Mouse (Mus musculus) embryonic facial prominence, embryonic 10.5 days (tissue): ENCODE measurements around the gene Git2. TPM values are rescaled to one million over a fixed set of nuclear protein-coding genes. Genes with fewer than 3 reads are reported as not detected.

Experiments used
- DNase-seq: peaks from one replicate; pipeline ENCODE4 v3.0.0-alpha.2; 2017; ENCODE audit warnings: low spot score
- H3K27ac ChIP-seq: fragments of 300-500 bp; sonication (generic); replicated peaks from 2 replicates; pipeline ENCODE4 v1.5.1; 2016; ENCODE audit warnings: mild to moderate bottlenecking
- H3K27me3 ChIP-seq: fragments of 300-500 bp; sonication (generic); replicated peaks from 2 replicates; pipeline ENCODE4 v1.6.1; 2016; ENCODE audit warnings: low read depth, mild to moderate bottlenecking; ENCODE audit not compliant: poor library complexity, severe bottlenecking
- H3K36me3 ChIP-seq: fragments of 300-500 bp; sonication (generic); replicated peaks from 2 replicates; pipeline ENCODE4 v1.6.1; 2016; ENCODE audit warnings: mild to moderate bottlenecking, moderate library complexity
- H3K4me1 ChIP-seq: fragments of 300-500 bp; sonication (generic); 2 replicates; pipeline ENCODE4 v1.6.1; 2016
- H3K4me3 ChIP-seq: fragments of 300-500 bp; sonication (generic); 2 replicates; pipeline ENCODE4 v1.5.1; 2016; ENCODE audit warnings: mild to moderate bottlenecking, moderate library complexity
- H3K9me3 ChIP-seq: fragments of 300-500 bp; sonication (generic); 2 replicates; pipeline ENCODE4 v1.6.1; 2016; ENCODE audit warnings: mild to moderate bottlenecking
- WGBS: fragments of 180-500 bp; shearing (Covaris S2); methylation state at CpG from one replicate; pipeline ENCODE4 v1.1.7; 2016; 5-methylcytosine and 5-hydroxymethylcytosine counted together
- polyA plus RNA-seq: library from polyadenylated mRNA; unstranded; fragments of >200 nt; fragmentation: Nextera tagmentation; extraction: Ambion mirVana; gene quantifications from 2 replicates; pipeline ENCODE4 v1.2.1, GENCODE M21; 2016

Git2 gene
- polyA plus RNA-seq, 1 experiment from 2014 or later, result 38.1 TPM

DNA sequence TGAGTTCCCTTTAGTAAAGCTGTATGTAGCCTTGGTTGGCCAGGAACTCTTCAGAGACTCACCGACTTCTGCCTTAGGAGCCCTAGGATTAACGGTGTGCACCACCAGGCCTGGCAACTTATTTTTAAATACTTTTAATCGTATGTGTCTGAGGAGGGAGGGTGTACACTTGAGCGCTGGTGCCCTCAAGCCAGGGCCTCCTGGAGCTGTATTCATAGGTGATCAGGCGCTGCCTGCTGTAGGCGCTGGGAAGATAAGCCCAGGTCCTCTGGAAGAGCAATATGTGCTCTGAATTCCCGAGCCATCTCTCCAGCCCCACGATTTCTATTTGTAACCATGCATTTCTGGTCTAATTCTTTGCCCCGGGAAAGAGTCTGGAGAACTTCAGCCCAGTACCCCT is 31.7 kb upstream of the Git2 start:
- Histone ChIP-seq H3K36me3 (peaks cover 96% of the 10 kb centered on the region), H3K9me3 (no peaks in the 10 kb centered on the region), H3K4me1 (peaks cover 43% of the 10 kb centered on the region), H3K27me3 (no peaks in the 10 kb centered on the region), H3K4me3 (no peak overlapping the region), H3K27ac (no peak overlapping the region)
- DNase-seq, result no peak
- 46% methylated on average over 9 of the region's 9 CpGs for WGBS

DNA sequence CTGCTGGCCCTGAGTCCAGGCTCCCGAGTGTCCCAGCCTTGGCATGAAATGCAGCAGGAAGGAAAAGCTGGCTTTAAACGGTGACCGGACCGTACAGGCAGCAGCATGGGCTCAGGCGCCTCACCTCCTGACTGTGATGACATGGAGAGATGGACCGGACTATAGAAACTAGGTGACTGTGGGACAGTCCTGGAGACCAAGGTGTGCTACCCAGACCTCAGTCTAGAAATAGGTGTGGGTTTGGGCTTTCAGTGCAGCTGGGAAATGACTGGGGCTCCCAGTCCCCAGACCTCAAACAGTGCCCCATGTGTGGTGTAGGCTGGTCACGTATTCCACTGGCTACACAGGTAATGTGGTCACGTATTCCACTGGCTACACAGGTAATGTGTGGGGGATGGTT is 31.3 kb upstream of the Git2 start:
- H3K27me3 ChIP-seq, result no peaks in the 10 kb centered on the region
- H3K9me3 ChIP-seq, result no peaks in the 10 kb centered on the region
- no peak overlapping the region for H3K4me3 ChIP-seq
- H3K4me1 ChIP-seq, result peaks cover 45% of the 10 kb centered on the region
- H3K27ac ChIP-seq, result no peak overlapping the region
- DNase-seq, result no peak
- peaks cover 98% of the 10 kb centered on the region for H3K36me3 ChIP-seq
- WGBS, result 87% methylated on average over 8 of the region's 8 CpGs

DNA sequence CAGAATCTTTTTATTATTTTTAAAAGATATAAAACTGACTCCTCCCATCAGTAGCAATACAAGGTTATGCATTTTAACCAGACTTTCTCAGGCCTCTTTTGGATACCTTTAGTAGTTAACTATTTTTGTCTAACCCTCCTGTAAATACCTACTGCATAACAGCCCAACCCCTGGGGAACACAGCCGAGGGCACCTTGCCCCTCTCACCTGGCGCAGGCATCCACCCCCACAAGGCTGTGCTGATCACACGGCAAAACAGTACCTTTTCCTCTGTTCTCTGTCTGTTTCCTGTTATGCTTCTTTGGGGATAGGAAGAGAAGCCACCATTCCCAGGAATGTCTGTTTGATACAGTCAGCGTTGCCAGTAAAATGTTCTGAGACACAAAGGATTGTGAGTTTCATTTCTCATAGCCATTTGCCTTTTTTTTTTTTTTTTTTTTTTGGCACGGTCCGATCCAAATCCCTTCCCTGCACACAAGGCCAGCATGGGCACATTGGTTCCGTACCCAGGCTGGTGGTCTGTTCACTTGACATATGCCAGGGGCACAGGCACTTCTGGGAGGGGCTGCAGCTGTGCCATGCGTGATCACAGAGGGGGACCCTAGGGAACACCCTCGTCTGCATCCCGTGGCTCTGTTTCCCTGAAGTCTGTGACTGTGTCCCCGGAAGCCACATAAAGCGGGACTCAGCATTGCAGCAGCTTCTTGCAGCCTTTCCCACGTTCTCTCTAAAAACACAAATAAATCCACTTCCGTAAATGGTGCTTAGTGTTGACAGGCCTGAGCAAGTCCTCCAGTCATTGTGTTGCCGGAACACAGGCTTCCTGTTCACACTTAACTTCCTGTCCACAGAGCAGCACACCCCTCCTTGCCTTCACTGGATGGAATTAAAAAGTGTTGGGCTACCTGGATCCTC is 30.4 kb upstream of the Git2 start:
- H3K36me3 ChIP-seq, result peaks cover 98% of the 10 kb centered on the region
- no peaks in the 10 kb centered on the region for H3K27me3 ChIP-seq
- H3K4me3 ChIP-seq, result no peak overlapping the region
- 76% methylated on average over 15 of the region's 15 CpGs for WGBS
- DNase-seq, result no peak
- no peaks in the 10 kb centered on the region for H3K9me3 ChIP-seq
- H3K4me1 ChIP-seq, result peaks cover 52% of the 10 kb centered on the region
- H3K27ac ChIP-seq, result no peak overlapping the region

DNA sequence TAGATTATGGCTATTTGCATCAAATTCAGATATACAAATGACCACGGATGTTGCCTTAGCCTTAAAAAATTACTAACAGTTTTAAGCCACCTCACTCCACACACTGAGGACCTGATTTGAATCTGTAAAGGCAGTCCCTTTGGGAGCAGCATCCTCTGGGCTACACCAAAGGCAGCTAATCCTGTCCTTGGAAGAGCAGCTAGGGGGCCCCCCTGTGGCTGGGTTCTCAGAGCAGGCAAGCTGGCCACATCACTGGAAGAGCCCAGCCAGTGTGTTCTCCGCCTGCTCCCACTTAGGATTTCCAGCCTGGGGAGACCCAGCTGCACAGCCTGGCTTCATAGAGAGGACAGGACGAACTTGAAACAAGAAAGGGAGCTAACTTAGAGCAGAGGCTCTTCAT is 29.6 kb upstream of the Git2 start:
- WGBS, result 34% methylated on average over 3 of the region's 3 CpGs
- Histone ChIP-seq H3K4me1 (peaks cover 52% of the 10 kb centered on the region), H3K27me3 (no peaks in the 10 kb centered on the region), H3K27ac (no peak overlapping the region), H3K9me3 (no peaks in the 10 kb centered on the region), H3K4me3 (no peak overlapping the region), H3K36me3 (peaks cover 97% of the 10 kb centered on the region)
- peak; percentile 46 for DNase-seq

DNA sequence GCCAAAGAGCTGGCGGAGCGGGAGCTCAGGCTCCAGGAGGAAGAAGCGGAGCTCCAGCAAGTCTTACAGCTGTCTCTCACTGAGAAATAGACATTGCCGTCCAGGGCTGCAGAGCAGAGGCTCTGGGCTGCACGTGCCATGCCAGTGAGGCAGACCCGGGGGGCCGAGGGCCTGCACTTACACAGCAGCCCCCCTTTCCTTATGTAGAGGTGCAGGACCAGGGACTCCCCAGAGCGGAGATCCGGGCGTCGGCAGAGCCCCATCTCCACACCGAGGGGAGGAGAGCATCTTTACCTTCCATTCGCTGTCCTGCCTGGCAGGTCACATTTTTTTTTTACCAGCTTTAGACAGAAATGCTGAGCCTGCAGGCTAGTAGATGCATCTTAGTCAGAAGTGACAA is 29.0 kb upstream of the Git2 start:
- H3K36me3 ChIP-seq, result peaks cover 97% of the 10 kb centered on the region
- no peak overlapping the region for H3K4me3 ChIP-seq
- H3K27ac ChIP-seq, result no peak overlapping the region
- H3K9me3 ChIP-seq, result no peaks in the 10 kb centered on the region
- peaks cover 45% of the 10 kb centered on the region for H3K4me1 ChIP-seq
- no peaks in the 10 kb centered on the region for H3K27me3 ChIP-seq
- 84% methylated on average over 13 of the region's 13 CpGs for WGBS
- no peak for DNase-seq

DNA sequence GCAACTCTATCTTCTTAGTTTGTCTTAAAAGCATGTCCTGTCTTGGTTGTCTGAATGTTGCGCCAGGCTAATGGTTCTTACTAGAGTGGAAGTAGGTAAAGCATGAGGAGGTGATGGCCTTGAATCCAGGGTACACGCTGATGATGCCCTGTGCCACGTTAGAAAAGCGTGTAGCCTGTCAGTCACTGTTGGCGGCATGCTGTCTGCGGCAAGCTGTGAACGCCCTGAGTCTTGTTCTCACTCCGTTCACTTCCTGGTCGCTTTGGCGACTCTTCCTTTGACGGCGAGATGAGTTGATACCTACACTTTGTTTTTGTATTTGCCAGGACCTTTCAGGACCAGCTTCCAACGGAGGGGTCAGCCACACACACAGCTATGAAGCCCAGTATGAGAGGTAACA is 27.9 kb upstream of the Git2 start:
- Histone ChIP-seq H3K36me3 (peaks cover 97% of the 10 kb centered on the region), H3K4me1 (peaks cover 34% of the 10 kb centered on the region), H3K27ac (no peak overlapping the region), H3K4me3 (no peak overlapping the region), H3K9me3 (no peaks in the 10 kb centered on the region), H3K27me3 (no peaks in the 10 kb centered on the region)
- 93% methylated on average over 13 of the region's 13 CpGs for WGBS
- DNase-seq, result no peak

DNA sequence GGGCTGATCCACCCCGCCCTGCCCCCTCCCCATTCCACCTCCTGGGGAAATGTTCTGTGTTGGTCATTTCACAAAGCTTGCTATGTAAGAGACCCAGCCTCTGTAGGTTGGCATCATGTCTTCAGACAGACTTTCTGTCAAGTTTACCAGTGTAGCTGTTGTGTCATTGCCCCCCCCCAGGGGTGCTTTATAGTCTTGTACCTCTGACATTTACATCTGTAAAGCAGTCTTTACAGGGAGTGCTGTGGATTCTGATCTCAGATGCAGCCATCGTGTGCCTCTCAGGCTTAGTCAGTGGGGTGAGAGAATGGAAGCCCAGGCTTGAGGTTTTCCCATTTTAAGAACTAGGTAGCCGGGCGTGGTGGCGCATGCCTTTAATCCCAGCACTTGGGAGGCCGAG is 26.5 kb upstream of the Git2 start:
- Histone ChIP-seq H3K9me3 (no peaks in the 10 kb centered on the region), H3K27me3 (no peaks in the 10 kb centered on the region), H3K4me1 (peaks cover 26% of the 10 kb centered on the region), H3K4me3 (no peak overlapping the region), H3K27ac (no peak overlapping the region), H3K36me3 (peaks cover 91% of the 10 kb centered on the region)
- 86% methylated on average over 6 of the region's 6 CpGs for WGBS
- no peak for DNase-seq

DNA sequence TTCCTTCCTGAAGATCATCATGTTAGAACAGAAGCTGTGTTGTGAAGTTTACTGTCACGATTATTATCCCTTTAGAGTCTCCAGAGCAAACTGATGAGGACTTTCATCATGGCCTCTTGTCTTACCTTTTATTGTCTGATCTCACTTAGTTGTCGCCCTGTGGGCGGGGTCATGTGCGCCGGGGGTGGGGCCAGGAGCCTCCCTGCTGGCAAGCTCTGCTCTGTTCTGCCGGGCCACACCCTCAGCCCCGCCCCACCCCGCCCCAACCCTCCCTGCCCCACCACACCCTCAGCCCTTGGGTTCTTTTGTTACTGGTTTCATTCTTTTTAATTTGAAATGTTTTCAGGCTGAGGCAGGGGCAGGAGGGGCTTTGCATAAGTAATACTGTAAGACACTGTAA is 25.7 kb upstream of the Git2 start:
- Histone ChIP-seq H3K4me1 (peaks cover 26% of the 10 kb centered on the region), H3K4me3 (no peak overlapping the region), H3K27ac (no peak overlapping the region), H3K27me3 (no peaks in the 10 kb centered on the region), H3K36me3 (peaks cover 86% of the 10 kb centered on the region), H3K9me3 (no peaks in the 10 kb centered on the region)
- peak; percentile 49 for DNase-seq
- 17% methylated on average over 8 of the region's 8 CpGs for WGBS

DNA sequence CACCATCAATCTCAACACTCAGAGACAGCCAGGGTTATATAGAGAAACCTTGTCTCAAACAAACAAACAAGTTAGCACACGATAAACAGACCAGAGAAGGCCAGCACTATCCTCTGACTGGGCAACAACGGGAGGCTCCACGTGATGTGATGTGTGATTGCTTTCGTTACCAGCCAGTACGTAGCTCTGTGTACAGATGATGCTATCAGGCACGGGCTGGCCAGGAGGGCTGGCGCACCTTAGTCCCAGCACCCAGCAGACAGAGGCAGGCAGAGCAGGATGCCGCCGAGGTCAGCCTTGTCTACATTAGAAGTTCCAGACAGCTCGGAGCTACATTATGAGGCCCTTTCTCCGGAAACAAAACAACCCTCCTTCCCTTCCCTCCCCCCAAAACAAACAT is 24.5 kb upstream of the Git2 start:
- no peak overlapping the region for H3K4me3 ChIP-seq
- H3K4me1 ChIP-seq, result peaks cover 32% of the 10 kb centered on the region
- peaks cover 75% of the 10 kb centered on the region for H3K36me3 ChIP-seq
- 89% methylated on average over 11 of the region's 11 CpGs for WGBS
- H3K27ac ChIP-seq, result no peak overlapping the region
- DNase-seq, result no peak
- no peaks in the 10 kb centered on the region for H3K27me3 ChIP-seq
- H3K9me3 ChIP-seq, result no peaks in the 10 kb centered on the region

DNA sequence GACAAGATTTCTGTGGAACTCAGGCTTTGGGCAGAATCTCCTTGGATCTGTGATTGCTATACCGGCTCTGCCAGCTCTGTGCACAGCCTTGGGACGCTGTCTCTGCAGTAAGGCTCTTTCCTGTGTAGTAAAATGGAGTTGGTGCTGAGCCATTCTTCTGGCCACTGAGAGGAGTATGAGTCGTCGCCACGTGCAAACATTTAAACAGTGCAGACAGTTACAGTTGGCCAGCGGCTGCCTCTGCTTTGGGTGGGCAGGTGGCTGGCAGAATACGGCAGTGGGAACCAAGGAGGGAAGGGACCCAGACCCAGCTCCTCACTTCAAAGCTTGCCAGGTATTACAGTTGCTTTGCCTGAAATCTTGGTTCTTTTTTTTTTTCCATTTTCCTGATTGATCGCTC is 21.9 kb upstream of the Git2 start:
- WGBS, result 92% methylated on average over 8 of the region's 8 CpGs
- Histone ChIP-seq H3K36me3 (peaks cover 72% of the 10 kb centered on the region), H3K4me3 (0 out of 2 replicates have a peak overlapping the region, but pooled peaks have one; percentile 58), H3K9me3 (no peaks in the 10 kb centered on the region), H3K27me3 (no peaks in the 10 kb centered on the region), H3K4me1 (peaks cover 37% of the 10 kb centered on the region), H3K27ac (no peak overlapping the region)
- no peak for DNase-seq

DNA sequence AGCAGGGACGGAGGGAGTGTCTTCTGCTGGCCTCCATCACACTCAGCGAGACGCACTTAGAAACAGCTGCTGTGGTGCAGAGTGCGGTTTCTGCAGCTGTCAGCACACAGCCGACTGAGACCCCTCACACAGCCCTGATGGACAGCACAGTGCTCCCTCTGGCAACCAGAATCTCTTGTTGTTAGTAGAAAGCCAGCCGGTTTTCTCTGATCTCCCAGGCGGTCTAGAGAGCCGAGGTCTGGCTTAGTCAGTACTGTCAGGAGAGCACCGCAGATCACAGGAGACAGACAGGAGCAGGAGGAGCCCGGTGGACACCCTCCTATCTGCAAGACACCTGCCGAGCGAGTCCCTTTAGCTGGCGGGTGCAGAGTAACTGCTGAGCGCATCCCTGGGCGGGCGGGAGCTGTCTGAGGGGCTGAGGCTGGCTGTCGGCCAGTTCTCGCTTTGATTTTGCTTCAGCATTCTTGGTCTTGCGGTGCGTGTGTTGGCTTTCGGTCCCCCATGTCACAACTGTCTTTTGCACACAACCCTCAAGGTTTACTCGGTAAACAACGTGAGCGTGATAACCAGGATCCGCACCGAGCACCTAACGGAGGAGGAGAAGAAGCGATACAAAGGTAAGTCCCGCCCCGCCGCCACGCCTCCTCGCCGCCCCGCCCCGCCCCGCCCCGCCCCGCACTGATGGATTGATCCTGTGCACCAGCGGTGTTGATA is 21.1 kb upstream of the Git2 start:
- Histone ChIP-seq H3K27me3 (no peaks in the 10 kb centered on the region), H3K4me1 (peaks cover 34% of the 10 kb centered on the region), H3K4me3 (peak overlapping the region; percentile 58), H3K9me3 (no peaks in the 10 kb centered on the region), H3K27ac (peak overlapping the region; percentile 61), H3K36me3 (peaks cover 72% of the 10 kb centered on the region)
- DNase-seq, result peak; percentile 54
- WGBS, result 6% methylated on average over 40 of the region's 40 CpGs

DNA sequence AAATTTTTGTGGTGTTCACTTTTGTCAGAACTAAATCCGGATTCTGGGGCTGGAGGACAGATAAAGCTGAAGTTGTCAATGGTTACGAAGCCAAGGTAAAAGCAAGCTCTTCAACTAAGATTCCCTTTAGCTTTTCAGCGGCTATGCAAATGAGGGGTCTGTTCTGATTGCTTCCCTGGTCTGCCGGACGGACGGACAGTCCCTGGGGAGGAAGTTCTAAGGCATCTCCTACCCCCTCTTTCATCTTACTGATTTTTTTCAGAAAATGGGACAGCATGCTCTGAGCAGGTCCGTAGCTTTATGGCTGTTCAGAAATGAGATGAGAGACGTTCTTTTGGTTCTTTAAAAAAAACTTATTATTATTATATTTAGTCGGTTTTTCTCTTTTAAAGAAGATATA is 20.3 kb upstream of the Git2 start:
- H3K27me3 ChIP-seq, result no peaks in the 10 kb centered on the region
- no peaks in the 10 kb centered on the region for H3K9me3 ChIP-seq
- peaks cover 73% of the 10 kb centered on the region for H3K36me3 ChIP-seq
- H3K27ac ChIP-seq, result no peak overlapping the region
- no peak overlapping the region for H3K4me3 ChIP-seq
- peaks cover 28% of the 10 kb centered on the region for H3K4me1 ChIP-seq
- no peak for DNase-seq
- WGBS, result 67% methylated on average over 9 of the region's 9 CpGs

DNA sequence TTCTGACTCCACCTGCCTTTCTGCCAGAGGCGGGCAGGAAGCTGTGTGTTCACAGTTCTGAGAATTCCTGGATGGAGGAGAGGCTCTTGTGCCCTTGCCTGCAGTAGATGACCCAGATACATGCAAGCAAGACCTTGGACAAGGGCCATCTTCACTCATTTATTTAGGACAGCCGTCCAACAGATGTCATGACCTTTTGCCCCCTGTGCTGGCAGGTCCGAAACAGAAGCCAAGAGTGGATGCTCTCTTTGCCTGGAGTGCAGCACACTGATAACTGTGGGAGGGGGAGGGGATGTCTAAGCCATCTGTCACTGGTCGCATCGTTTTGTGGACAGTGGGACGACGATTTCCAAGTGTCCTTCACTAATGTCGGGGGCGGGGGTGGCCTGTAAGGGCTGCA is 19.9 kb upstream of the Git2 start:
- Histone ChIP-seq H3K4me1 (peaks cover 28% of the 10 kb centered on the region), H3K4me3 (no peak overlapping the region), H3K36me3 (peaks cover 72% of the 10 kb centered on the region), H3K27me3 (no peaks in the 10 kb centered on the region), H3K27ac (no peak overlapping the region; the same call in 1 of the 2 replicates), H3K9me3 (no peaks in the 10 kb centered on the region)
- WGBS, result 44% methylated on average over 9 of the region's 9 CpGs
- DNase-seq, result no peak
